Mouse (Mus musculus) lung, postnatal 0 days (tissue): Measurements from ENCODE around the gene Fbxl8.

Experiments
- CTCF ChIP-seq: IDR thresholded peaks from 2 replicates; pipeline ENCODE4 v1.5.1; 2016; ENCODE audit warnings: antibody characterized with exemption, mild to moderate bottlenecking
- EP300 ChIP-seq: IDR thresholded peaks from 2 replicates; pipeline ENCODE4 v1.6.1; 2016; ENCODE audit warnings: antibody characterized with exemption, mild to moderate bottlenecking, control low read depth

DNA sequence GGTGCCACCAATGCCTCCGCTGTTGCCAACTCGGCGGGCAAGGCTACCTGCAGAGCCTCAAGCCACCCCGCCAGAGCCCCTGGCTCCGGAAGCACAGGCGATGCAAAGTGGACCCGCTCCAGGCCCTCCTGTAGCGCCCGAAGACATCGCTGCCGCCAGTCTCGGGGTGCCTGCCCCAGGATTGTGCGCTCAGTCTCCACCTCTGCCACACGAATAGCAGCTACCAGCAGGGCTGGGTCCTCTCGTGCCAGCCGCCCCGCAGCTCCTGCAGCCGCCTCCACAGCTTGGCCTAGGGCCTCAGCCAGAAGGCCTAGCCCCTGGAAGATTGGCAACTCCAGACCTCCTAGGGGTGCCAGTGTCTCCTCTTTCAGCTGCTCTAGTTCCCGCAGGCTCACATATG, 29.0 kb downstream of the Fbxl8 start:
- TF ChIP-seq CTCF (no peak), EP300 (no peak)
